Mouse (Mus musculus) adrenal gland, postnatal 0 days (tissue): ENCODE data around the gene Homez. TPM values are rescaled to one million over a fixed set of nuclear protein-coding genes. Genes with fewer than 3 reads are reported as not detected.

ENCODE experiments used
- polyA plus RNA-seq: library from polyadenylated mRNA; unstranded; fragments of >200 nt; fragmentation: Nextera tagmentation; extraction: Ambion mirVana; gene quantifications from 2 replicates; pipeline ENCODE4 v1.2.1, GENCODE M21; 2015

The Homez gene
- 5.6 and 9.5 TPM in 2 replicates for polyA plus RNA-seq

GRCm38 (mm10) chr14:54870861-54871260, at the start of gene Homez:
Homez (minus strand) TSS chr14:54870961.

GRCm38 (mm10) chr14:54912886-54913285, 42.1 kb upstream of the Homez start, which contains the start of gene Slc22a17:
Slc22a17 (minus strand) TSS chr14:54913132.

GRCm38 (mm10) chr14:54892200-54892599, 21.4 kb upstream of the Homez start, which contains the start of gene Pabpn1:
Pabpn1 (plus strand) TSS chr14:54892500.

GRCm38 (mm10) chr14:54883154-54884021, 12.6 kb upstream of the Homez start, which contains the start of the genes Bcl2l2 and Gm20521:
Bcl2l2 (plus strand) TSS chr14:54883377.
Gm20521 (plus strand) TSS chr14:54883441.

GRCm38 (mm10) chr14:54877048-54877715, 6.4 kb upstream of the Homez start, which contains the start of gene Ppp1r3e:
Ppp1r3e (minus strand) TSS chr14:54877550.

GRCm38 (mm10) chr14:54813991-54814390, 56.8 kb downstream of the Homez start, which contains the start of gene Rnf212b:
Rnf212b (plus strand) TSS chr14:54814141.

Other genes with a start within 250 kb of the Homez start
- gene Psmb11, start 249.5 kb downstream of the Homez start, polyA plus RNA-seq: 0.03 TPM in 1 of 2 replicates, not detected in the other
- not detected in 2 replicates for gene Gm17606, start 230.0 kb downstream of the Homez start, polyA plus RNA-seq
- gene Cdh24, start 229.6 kb downstream of the Homez start, polyA plus RNA-seq: 0.80 and 0.84 TPM in 2 replicates
- 88.8 and 106 TPM in 2 replicates for gene 1700123O20Rik, start 184.7 kb downstream of the Homez start, polyA plus RNA-seq
- 49.4 and 65.2 TPM in 2 replicates for gene Acin1, start 184.0 kb downstream of the Homez start, polyA plus RNA-seq
- gene Gm29776, start 172.1 kb downstream of the Homez start, polyA plus RNA-seq: 0.11 and 0.19 TPM in 2 replicates
- gene Cebpe, start 158.8 kb downstream of the Homez start, polyA plus RNA-seq: 0.77 and 1.2 TPM in 2 replicates
- gene Slc7a8, start 89.0 kb downstream of the Homez start, polyA plus RNA-seq: 16.5 and 30.8 TPM in 2 replicates
- gene Rnf212b, start 56.8 kb downstream of the Homez start, polyA plus RNA-seq: 1.1 and 1.5 TPM in 2 replicates
- 1.6 and 1.8 TPM in 2 replicates for gene Ppp1r3e, start 6.6 kb upstream of the Homez start, polyA plus RNA-seq
- gene Bcl2l2, start 12.4 kb upstream of the Homez start, polyA plus RNA-seq: 3.2 and 4.3 TPM in 2 replicates
- 2.8 TPM in 1 of 2 replicates, not detected in the other for gene Gm20521, start 12.5 kb upstream of the Homez start, polyA plus RNA-seq
- 56.6 and 88.0 TPM in 2 replicates for gene Pabpn1, start 21.5 kb upstream of the Homez start, polyA plus RNA-seq
- gene Slc22a17, start 42.2 kb upstream of the Homez start, polyA plus RNA-seq: 47.4 and 48.2 TPM in 2 replicates
- 10.4 and 13.2 TPM in 2 replicates for gene Efs, start 55.2 kb upstream of the Homez start, polyA plus RNA-seq
- gene Il25, start 61.7 kb upstream of the Homez start, polyA plus RNA-seq: 0.32 TPM in 1 of 2 replicates, not detected in the other
- gene Cmtm5, start 65.3 kb upstream of the Homez start, polyA plus RNA-seq: 5.5 and 12.5 TPM in 2 replicates
- 1.1 and 3.5 TPM in 2 replicates for gene Myh6, start 96.0 kb upstream of the Homez start, polyA plus RNA-seq
- gene Gm17428, start 106.0 kb upstream of the Homez start, polyA plus RNA-seq: not detected in 2 replicates
- 1.7 and 2.2 TPM in 2 replicates for gene Myh7, start 123.7 kb upstream of the Homez start, polyA plus RNA-seq
- gene Ngdn, start 144.5 kb upstream of the Homez start, polyA plus RNA-seq: 77.4 and 82.0 TPM in 2 replicates
- gene Zfhx2, start 221.4 kb upstream of the Homez start, polyA plus RNA-seq: 4.4 and 6.0 TPM in 2 replicates
- 13.7 and 16.6 TPM in 2 replicates for gene Thtpa, start 223.8 kb upstream of the Homez start, polyA plus RNA-seq
- 10.0 and 17.4 TPM in 2 replicates for gene Ap1g2, start 235.6 kb upstream of the Homez start, polyA plus RNA-seq
- gene Jph4, start 246.0 kb upstream of the Homez start, polyA plus RNA-seq: 3.6 and 7.0 TPM in 2 replicates